Mouse (Mus musculus) embryonic fibroblast, embryonic 13.5 days (primary cell): ENCODE results near the gene Armh1.

Experiments
- CTCF ChIP-seq: IDR thresholded peaks from 2 replicates; pipeline ENCODE4 v1.5.1; 2011; ENCODE audit warnings: mild to moderate bottlenecking, control low read depth, low read length, moderate library complexity, borderline replicate concordance; ENCODE audit not compliant: insufficient read depth
- POLR2A ChIP-seq: IDR thresholded peaks from 2 replicates; pipeline ENCODE4 v1.6.1; 2011; ENCODE audit warnings: low read depth, mild to moderate bottlenecking, control low read depth, low read length, moderate library complexity

DNA sequence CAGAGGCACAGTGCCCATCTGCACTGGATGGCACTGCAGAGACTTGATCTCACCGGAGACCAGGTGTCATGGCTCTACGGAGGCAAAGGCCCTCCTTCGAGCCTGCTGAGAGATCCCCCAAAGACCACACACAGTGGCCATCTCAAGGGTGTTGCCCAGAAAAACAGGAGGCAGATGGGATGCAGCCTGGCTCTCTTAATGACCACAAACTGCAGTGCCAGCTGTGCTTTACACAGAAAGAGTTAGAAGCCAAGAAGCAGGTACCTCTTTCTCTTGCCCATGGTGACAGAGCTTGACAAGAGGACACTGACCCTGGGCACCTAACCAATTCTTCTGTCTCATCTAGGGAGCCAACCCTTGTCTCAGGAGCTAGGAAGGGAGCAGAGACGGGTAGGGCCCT lies 32.4 kb upstream of the Armh1 start:
- TF ChIP-seq CTCF = no peak
- no peak for TF ChIP-seq POLR2A
